Mouse (Mus musculus) heart, embryonic 10.5 days (tissue): ENCODE data around the gene Gab2. TPM values are rescaled to one million over a fixed set of nuclear protein-coding genes. Genes with fewer than 3 reads are reported as not detected.

ENCODE experiments used
- DNase-seq: peaks from one replicate; pipeline ENCODE4 v3.0.0-alpha.2; 2017; ENCODE audit warnings: low spot score
- H3K27ac ChIP-seq: fragments of 300-500 bp; sonication (generic); 2 replicates; pipeline ENCODE4 v1.5.1; 2016; ENCODE audit warnings: mild to moderate bottlenecking
- H3K27me3 ChIP-seq: fragments of 300-500 bp; sonication (generic); 2 replicates; pipeline ENCODE4 v1.6.1; 2016; ENCODE audit warnings: mild to moderate bottlenecking; ENCODE audit not compliant: poor library complexity, insufficient read depth, severe bottlenecking
- H3K36me3 ChIP-seq: fragments of 300-500 bp; sonication (generic); 2 replicates; pipeline ENCODE4 v1.6.1; 2016; ENCODE audit warnings: mild to moderate bottlenecking, moderate library complexity
- H3K4me1 ChIP-seq: fragments of 300-500 bp; sonication (generic); 2 replicates; pipeline ENCODE4 v1.6.1; 2016; ENCODE audit warnings: mild to moderate bottlenecking
- H3K4me3 ChIP-seq: fragments of 300-500 bp; sonication (generic); 2 replicates; pipeline ENCODE4 v1.5.1; 2016; ENCODE audit warnings: mild to moderate bottlenecking, moderate library complexity
- H3K9me3 ChIP-seq: fragments of 300-500 bp; sonication (generic); 2 replicates; pipeline ENCODE4 v1.6.1; 2016; ENCODE audit warnings: mild to moderate bottlenecking, moderate library complexity
- WGBS: fragments of 180-500 bp; shearing (Covaris S2); methylation state at CpG from one replicate; pipeline ENCODE4 v1.1.7; 2016; 5-methylcytosine and 5-hydroxymethylcytosine counted together
- polyA plus RNA-seq: library from polyadenylated mRNA; unstranded; fragments of >200 nt; fragmentation: Nextera tagmentation; extraction: Ambion mirVana; gene quantifications from 2 replicates; pipeline ENCODE4 v1.2.1, GENCODE M21; 2016

The Gab2 gene
- polyA plus RNA-seq, 1 experiment from 2014 or later: 6.7 TPM

- H3K9me3 ChIP-seq: no peaks in the 10 kb centered on the region
- H3K27me3 ChIP-seq: peaks cover 24% of the 10 kb centered on the region
- H3K27ac ChIP-seq: peak within 1 kb of the TSS; percentile 92
- peak; percentile 98 for DNase-seq
- peak within 1 kb of the TSS; percentile 89 for H3K4me3 ChIP-seq
- WGBS: under 1% methylated on average over 68 of the region's 68 CpGs
- no peaks in the 10 kb centered on the region for H3K36me3 ChIP-seq
- peaks cover 28% of the 10 kb centered on the region for H3K4me1 ChIP-seq
Observed at GRCm38 (mm10) chr7:97331726-97332666, 250.6 kb downstream of the Gab2 start, which contains the start of the genes Usp35 and Kctd21. Gene Usp35 (minus strand): TSS chr7:97332020. Gene Kctd21 (plus strand): TSS chr7:97332327.

GRCm38 (mm10) chr7:97332667-97333041 lies 251.3 kb downstream of the Gab2 start:
- H3K27ac ChIP-seq: peak overlapping the region; percentile 92
- no peak for DNase-seq
- peaks cover 17% of the 10 kb centered on the region for H3K27me3 ChIP-seq
- H3K4me3 ChIP-seq: peak overlapping the region; percentile 89
- no peaks in the 10 kb centered on the region for H3K9me3 ChIP-seq
- WGBS: 2% methylated on average over 9 of the region's 9 CpGs
- no peaks in the 10 kb centered on the region for H3K36me3 ChIP-seq
- peaks cover 30% of the 10 kb centered on the region for H3K4me1 ChIP-seq

GRCm38 (mm10) chr7:97333113-97333898 lies 251.9 kb downstream of the Gab2 start:
- 72% methylated on average over 6 of the region's 6 CpGs for WGBS
- peak overlapping the region; percentile 89; the same call in 1 of the 2 replicates for H3K4me3 ChIP-seq
- DNase-seq: no peak
- H3K27ac ChIP-seq: no peak overlapping the region; the same call in 1 of the 2 replicates
- peaks cover 16% of the 10 kb centered on the region; the same call in 1 of the 2 replicates for H3K27me3 ChIP-seq
- H3K36me3 ChIP-seq: no peaks in the 10 kb centered on the region
- H3K4me1 ChIP-seq: peaks cover 36% of the 10 kb centered on the region
- H3K9me3 ChIP-seq: no peaks in the 10 kb centered on the region

GRCm38 (mm10) chr7:97334406-97334805 lies 253.0 kb downstream of the Gab2 start:
- H3K36me3 ChIP-seq: no peaks in the 10 kb centered on the region
- H3K4me3 ChIP-seq: no peak overlapping the region
- H3K9me3 ChIP-seq: no peaks in the 10 kb centered on the region
- peaks cover 46% of the 10 kb centered on the region for H3K4me1 ChIP-seq
- no peak for DNase-seq
- H3K27me3 ChIP-seq: peaks cover 8% of the 10 kb centered on the region; the same call in 1 of the 2 replicates
- H3K27ac ChIP-seq: no peak overlapping the region
- 84% methylated on average over 2 of the region's 2 CpGs for WGBS

GRCm38 (mm10) chr7:97336678-97337077 lies 255.3 kb downstream of the Gab2 start:
- DNase-seq: no peak
- Histone ChIP-seq H3K36me3 (no peaks in the 10 kb centered on the region), H3K4me1 (peaks cover 45% of the 10 kb centered on the region), H3K4me3 (no peak overlapping the region), H3K27ac (no peak overlapping the region), H3K9me3 (no peaks in the 10 kb centered on the region), H3K27me3 (no peaks in the 10 kb centered on the region)
- 79% methylated on average over 1 of the region's 1 CpGs for WGBS

GRCm38 (mm10) chr7:97338593-97338992 lies 257.2 kb downstream of the Gab2 start:
- H3K27me3 ChIP-seq: no peaks in the 10 kb centered on the region
- peaks cover 45% of the 10 kb centered on the region for H3K4me1 ChIP-seq
- 80% methylated on average over 4 of the region's 4 CpGs for WGBS
- no peaks in the 10 kb centered on the region for H3K36me3 ChIP-seq
- no peaks in the 10 kb centered on the region for H3K9me3 ChIP-seq
- no peak overlapping the region for H3K27ac ChIP-seq
- no peak for DNase-seq
- H3K4me3 ChIP-seq: no peak overlapping the region

GRCm38 (mm10) chr7:97339623-97340022 lies 258.2 kb downstream of the Gab2 start:
- no peaks in the 10 kb centered on the region for H3K27me3 ChIP-seq
- peaks cover 46% of the 10 kb centered on the region for H3K4me1 ChIP-seq
- H3K27ac ChIP-seq: no peak overlapping the region
- WGBS: 88% methylated on average over 7 of the region's 7 CpGs
- H3K9me3 ChIP-seq: no peaks in the 10 kb centered on the region
- no peaks in the 10 kb centered on the region for H3K36me3 ChIP-seq
- H3K4me3 ChIP-seq: no peak overlapping the region
- DNase-seq: no peak

GRCm38 (mm10) chr7:97340907-97341849 lies 259.8 kb downstream of the Gab2 start:
- no peak for DNase-seq
- Histone ChIP-seq H3K36me3 (no peaks in the 10 kb centered on the region), H3K27ac (peak overlapping the region; percentile 17; the same call in 1 of the 2 replicates), H3K4me1 (peaks cover 57% of the 10 kb centered on the region), H3K9me3 (no peaks in the 10 kb centered on the region), H3K4me3 (no peak overlapping the region), H3K27me3 (no peaks in the 10 kb centered on the region)
- 43% methylated on average over 18 of the region's 18 CpGs for WGBS

- 16% methylated on average over 2 of the region's 2 CpGs for WGBS
Observed at GRCm38 (mm10) chr7:97342961-97343360, 261.6 kb downstream of the Gab2 start.

GRCm38 (mm10) chr7:97344655-97345054 lies 263.3 kb downstream of the Gab2 start:
- H3K9me3 ChIP-seq: no peaks in the 10 kb centered on the region
- no peak overlapping the region for H3K4me3 ChIP-seq
- H3K27ac ChIP-seq: no peak overlapping the region
- peaks cover 39% of the 10 kb centered on the region for H3K4me1 ChIP-seq
- peak; percentile 72 for DNase-seq
- peaks cover 5% of the 10 kb centered on the region; the same call in 1 of the 2 replicates for H3K27me3 ChIP-seq
- 67% methylated on average over 2 of the region's 2 CpGs for WGBS
- H3K36me3 ChIP-seq: peaks cover 7% of the 10 kb centered on the region; the same call in 1 of the 2 replicates

More at GRCm38 (mm10) chr7:97342961-97343360, 261.6 kb downstream of the Gab2 start:
- Histone ChIP-seq H3K27me3 (no peaks in the 10 kb centered on the region; the same call in 1 of the 2 replicates), H3K36me3 (peaks cover 6% of the 10 kb centered on the region; the same call in 1 of the 2 replicates), H3K27ac (no peak overlapping the region), H3K4me1 (peaks cover 52% of the 10 kb centered on the region), H3K9me3 (no peaks in the 10 kb centered on the region), H3K4me3 (no peak overlapping the region)
- DNase-seq: no peak

GRCm38 (mm10) chr7:97345229-97345871 lies 264.0 kb downstream of the Gab2 start:
- Histone ChIP-seq H3K36me3 (peaks cover 7% of the 10 kb centered on the region; the same call in 1 of the 2 replicates), H3K27me3 (peaks cover 5% of the 10 kb centered on the region; the same call in 1 of the 2 replicates), H3K9me3 (no peaks in the 10 kb centered on the region), H3K4me1 (peaks cover 39% of the 10 kb centered on the region), H3K4me3 (no peak overlapping the region), H3K27ac (peak overlapping the region; percentile 22; the same call in 1 of the 2 replicates)
- DNase-seq: peak; percentile 62
- 52% methylated on average over 10 of the region's 10 CpGs for WGBS
